Mouse (Mus musculus): ENCODE measurements around the gene Dguok.

Gene Dguok

DNA sequence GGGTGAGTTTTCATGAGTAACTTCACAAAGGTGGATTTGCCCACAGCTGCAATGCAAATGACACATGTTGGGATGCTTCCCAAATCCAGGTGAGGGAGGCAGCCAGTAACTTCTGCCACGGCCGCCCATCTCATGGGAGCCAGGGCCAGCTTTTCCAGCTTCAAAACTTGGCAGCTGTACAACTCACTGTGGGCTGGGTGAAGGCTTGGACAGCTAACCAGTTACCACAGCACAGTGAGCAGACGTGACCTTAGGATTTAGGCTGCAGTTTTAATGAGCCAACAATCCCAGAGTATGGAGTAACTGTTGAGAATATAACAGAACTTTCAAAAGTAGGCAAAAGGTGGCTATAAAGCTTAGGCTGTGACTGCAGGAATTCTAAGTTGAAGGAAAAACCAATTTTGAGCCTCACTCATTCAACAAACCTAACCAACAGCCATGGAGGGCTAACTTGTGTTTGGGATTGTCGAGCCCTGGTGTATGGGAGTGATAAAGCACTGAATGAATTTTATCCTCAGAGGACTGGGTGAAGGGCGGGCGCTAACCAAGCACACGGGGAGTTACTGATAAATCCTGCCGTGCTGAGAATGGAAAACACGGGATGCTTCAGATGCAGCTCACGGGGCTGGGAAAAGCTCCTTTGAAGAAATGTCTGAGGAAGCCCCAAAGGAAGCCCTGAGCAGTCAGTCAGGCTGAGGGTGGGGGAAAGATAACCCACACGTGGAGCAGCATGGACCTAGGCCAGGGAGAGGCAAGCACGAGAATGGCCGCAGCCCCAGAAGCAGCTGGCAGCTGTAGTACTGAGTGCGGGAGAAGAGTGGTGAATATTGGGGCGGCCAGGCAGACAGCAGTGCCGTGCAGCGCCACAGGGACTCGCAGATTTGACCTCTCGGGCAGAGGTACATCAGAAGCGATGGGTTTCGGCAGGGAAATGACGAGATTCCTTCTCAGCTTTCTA, 9.7 kb downstream of the Dguok start:
- peak; percentile 77 for DNase-seq

DNA sequence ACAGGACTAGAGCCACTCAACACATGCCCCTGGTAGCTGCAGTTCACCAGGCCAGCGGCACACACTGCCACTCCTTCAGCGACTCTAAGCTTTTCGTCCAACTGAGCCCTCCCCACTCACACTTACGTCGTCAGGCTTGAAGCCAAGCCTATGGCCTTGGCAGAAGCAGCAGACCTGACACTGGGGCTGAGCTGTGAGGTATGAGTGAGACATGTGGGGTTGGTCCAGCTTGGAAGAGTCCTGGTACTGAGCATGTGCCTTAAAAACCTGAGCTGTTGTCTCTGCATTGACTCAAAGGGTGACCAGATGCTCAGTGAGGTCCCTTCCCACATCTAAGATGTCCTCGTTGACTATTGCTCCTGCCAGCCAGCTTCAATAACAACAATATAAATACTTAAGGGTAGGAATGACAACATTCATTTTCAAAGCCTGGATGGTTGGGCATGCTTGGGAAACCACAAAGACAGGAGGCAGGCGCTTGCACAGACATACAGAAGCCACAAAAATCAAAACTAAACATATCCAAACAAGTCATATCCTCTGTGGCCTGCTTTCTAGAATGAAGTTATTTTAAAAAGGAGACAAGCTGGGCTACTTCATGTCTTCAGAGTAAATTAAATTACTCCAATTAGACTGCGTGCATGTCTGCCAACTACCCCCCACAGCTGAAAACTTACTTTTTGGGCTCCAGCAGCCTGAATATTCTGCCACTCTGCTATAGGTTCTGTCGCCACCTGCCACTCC, 10.6 kb downstream of the Dguok start:
- DNase-seq = no peak

DNA sequence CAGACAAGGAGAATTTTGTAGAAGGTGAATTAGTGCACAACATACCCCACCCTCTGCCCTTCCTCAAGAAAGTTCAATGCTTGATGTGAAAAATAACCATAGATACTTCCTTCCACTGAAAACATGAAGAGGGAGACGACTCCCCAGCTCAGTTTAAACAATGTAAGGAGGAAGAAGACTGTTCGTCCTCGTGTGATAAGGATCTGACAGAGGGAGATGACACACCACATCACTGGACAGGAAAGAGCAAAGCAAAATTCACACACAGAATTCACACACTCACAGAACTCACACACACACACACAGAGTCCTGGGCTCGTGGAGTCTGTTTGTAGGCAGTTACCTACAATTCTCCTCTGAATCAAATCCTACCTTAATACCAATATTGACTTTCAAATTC, 16.1 kb downstream of the Dguok start:
- DNase-seq = no peak

DNA sequence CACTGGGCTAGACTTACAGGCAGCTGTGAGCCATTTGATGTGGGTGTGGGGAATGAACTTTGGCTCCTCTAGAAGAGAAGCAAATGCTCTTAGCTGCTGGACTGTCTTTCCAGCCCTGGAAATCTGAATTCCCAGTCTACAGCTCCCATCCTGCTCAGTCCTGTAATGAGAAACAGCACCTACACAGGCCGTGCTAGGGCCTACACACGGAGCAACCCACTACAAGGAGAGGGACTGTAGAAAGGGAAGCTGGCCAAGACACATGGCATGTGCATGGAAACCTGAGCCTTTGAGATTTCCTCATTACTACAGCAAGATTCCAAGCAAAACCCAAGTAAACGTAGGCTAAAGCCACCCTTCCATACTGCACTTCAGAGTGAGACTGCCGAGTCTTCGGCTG, 18.6 kb downstream of the Dguok start:
- no peak for DNase-seq

DNA sequence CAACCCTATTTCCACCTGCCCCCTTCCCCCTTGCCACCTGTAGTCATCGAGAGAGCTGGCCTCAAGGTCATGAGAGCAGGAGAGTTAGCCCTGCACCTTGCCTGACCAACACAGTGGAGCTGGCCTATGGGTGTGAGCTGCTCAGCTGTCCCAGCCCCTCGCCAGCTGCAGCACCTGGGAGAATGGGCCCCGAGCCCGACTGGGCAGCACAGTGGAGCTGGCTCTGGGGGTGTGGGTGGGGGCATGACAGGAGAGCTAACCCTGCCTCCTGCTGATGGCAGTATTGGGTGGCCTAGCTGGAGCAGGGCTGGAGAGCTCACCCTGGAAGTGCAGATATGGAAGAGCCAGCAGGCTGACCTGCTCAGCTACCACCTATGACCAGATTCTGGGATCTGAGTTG, 19.5 kb downstream of the Dguok start:
- DNase-seq = no peak

DNA sequence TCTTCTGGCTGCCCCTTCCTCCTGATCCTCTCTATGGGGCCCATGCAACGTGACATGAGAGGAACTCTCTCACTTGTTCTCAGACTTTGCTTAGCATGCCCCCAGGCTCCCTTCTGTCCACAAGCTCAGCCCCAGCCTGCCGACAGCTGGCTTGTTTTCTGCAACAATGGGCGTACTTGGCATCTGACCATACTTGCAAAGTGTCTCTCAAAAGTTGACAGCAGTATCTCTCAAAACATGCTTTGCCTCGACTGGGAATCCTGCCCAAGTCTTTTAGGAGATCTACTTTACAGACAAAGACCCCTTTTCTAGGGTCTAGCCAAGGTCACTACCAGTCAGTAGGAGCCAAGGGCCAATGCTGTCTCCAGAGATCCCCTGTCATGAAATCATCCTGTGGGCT, 20.9 kb downstream of the Dguok start:
- peak; percentile 28 for DNase-seq

DNA sequence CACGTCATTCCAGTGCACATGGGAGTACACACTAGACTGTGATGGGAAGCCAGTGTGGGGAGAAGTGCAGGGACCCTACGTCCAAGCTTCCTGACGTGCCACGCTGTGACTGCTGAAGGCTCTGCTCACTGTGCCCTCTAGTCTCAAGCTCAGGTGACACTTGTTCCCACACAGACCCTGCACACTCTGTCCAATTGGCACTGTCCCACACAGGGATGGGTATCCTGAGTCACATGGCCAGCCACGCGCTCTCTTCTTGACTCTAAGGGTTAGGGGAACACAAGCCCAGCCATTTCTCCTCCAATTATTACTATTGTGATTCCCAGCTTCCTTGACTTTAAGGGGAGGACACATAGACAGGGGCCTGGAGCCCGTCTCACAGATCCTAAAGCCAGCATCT, 23.0 kb downstream of the Dguok start:
- DNase-seq = no peak

DNA sequence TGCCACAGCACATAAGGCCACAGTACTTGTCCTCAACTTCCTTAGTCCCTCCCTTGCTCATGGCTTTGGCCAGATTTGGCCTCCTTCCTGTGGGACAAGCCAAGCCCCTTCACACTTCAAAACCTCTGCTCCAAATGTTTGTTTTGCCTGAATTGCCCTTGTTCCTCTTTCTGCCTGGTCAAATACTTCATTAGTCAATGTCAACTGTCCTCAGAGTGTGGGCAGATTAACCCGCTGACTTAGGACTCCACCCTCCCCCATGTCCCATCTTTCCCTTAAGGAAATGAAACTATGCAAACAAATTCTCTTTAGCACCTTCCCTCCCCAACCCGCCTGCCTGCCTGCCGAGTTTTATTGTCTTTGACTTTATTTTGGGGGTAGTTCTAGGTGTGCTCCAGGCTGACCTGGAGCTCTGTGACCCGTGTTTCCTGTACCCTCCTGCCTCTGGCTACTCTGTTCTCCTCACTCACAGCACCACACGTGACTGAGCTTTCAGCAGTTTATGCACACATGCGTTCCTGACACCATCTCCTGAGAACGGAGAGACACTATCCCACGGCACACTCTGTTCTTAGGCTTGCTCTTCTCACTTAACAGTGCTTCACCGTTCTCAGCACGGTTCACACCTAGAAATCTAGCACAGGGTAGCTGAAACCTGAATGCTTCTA, 24.2 kb downstream of the Dguok start:
- peak; percentile 52 for DNase-seq

DNA sequence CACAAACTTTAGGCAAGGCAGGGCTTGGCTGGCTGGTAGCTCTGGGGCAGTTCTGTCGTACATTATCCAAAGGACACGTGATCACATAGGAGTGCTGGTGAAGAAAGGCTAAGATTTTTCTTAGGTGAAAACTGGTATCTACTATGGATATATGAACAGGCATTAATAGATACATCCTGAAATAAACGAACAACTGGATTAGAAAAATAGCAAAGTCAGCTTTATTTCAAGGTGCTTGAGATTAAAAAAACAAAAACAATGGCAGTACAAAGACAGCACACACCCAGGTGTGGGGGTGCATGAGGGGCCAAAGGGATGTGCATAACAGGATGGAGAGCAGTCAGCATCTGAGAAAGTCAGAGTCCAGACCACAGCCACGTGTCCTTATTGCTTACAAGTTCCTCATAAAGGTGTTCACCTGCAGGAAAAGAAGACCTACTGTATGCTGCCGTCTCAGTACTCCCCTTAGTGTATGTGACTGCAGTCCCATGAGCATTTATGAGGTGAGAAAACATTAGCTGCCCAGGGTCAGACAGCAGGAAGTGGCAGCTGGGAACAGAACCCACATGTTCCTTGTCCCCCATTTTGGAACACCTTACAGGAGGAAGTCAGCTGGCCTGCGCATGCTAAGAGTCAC, 26.6 kb downstream of the Dguok start:
- no peak for DNase-seq

DNA sequence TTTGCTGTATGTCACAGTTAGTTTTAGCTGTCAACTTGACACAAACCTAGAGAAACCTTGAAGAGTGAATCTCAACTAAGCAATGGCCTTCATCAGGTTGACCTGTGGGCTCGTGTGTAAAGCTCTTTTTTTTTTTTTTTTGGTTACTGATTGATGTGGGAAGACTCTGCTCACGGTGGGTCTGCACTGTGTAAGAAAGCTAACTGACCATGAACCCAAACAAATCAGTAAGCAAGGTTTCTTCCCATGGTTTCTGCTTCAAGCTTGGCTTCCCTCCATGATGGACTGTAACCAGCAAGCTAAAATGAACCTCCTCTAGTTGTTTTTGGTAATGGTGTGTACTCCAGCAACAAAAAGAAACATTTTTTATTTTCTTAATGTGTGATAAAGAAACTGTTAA, 27.6 kb downstream of the Dguok start:
- DNase-seq = no peak

DNA sequence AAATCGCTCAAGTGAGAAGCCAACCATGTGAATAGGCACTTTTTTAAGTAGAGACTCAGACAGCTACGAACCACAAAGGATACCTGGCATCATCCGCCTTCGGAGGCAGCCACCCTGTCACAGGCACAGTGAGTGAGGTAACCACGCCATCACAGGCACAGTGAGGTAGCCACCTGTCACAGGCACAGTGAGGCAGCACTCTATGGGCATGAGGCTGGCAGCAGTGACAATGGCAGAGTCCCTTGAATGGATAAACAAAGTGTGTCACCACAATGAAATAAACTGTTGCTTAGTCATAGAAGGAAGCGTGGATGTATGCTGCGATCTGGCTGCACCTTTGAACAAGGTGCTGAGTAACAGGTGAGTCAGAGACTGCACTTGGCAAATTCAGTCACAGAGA, 28.1 kb downstream of the Dguok start:
- no peak for DNase-seq

DNA sequence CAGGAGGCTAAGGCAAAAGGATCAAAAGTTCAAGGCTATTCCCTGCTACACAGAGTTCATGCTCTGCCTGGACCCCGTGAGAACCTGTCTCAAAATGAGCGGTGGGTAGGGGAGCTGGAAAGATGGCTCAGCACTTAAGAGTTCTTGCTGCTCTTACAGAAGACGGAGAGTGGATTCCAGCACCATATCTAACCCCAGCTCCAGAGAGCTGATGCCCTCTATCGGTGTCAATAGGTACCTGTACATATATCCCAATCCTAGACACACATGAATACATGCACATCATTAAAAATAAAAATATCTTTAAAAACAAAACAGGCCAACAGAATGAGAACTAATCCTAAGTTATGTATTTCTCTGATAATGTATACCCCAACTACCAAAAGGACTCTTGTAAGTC, 28.6 kb downstream of the Dguok start:
- DNase-seq = no peak

DNA sequence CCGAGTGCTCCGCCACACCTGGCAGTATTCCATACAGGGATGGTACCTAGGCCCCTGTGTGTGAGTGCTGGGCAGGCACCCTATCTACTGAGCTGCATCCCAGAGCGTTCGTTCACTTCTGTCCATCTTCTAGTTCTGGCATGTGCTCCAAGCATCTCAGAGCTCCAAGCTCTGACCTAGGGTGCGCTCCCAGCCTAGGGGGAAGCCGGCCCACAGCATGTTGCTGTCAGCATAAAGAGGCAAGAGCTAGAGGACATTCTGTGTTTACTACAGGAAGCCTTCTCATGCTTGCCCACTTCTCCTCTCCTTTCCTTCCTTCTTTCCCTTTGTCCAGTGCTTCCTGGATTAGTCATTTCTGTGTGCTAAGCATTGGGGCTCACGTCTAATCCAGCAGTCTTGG, 31.3 kb downstream of the Dguok start:
- DNase-seq = no peak

DNA sequence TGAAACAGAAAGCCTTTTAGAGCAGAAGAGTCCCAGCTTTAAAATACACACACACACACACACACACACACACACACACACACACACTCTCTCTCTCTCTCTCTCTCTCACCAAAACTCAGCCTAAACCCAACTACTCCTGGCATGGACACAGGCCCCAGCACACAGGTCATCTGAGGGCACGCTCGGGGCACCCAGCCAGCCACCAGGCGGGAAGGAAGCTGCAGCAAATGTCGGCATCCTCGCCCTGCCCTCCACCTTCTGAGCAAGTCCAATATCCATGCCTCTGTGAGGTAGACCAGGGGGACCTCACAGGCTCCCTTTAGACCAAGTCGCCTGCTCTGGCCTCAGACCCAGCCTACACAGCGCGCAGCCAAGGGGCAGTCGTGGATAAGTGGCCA, 33.5 kb downstream of the Dguok start:
- peak; percentile 82 for DNase-seq

DNA sequence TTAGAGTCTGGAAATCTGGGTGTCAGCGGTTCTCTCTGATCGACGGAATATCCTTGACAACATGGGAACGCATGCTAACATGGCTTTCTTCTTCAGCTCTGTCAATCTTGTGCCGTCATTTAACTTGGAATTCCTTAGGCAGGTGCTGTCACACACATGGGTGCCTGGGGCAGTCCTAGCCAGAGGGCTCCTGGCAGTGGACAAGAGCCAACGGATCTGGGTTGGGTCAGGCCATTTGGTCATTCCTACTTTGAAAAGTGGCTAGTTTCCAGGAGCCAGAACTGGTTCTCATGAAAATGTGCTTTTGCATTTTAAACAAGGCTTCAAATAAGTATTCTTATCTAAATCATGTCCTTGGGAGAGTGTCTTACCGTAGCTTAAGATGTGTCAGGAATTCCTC, 35.0 kb downstream of the Dguok start:
- DNase-seq = no peak

DNA sequence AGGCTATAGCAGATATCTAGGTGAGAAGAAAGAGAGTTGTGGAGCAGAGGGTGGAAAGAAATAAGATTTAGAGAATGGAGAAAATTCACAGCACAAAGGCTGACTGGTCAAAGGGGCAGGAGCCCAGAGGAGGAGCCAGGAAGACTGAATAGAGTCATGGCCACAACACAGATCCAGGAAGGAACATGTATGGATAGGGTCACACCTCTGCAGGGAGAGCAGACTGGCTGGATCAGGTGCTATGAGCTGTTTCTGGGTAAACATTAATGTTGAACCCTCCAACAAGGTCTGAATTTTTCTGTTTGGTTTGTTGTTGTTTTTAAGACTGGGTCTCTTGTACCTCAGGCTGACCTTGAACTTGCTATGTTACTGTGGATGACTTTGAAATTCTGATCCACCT, 42.8 kb downstream of the Dguok start:
- no peak for DNase-seq

DNA sequence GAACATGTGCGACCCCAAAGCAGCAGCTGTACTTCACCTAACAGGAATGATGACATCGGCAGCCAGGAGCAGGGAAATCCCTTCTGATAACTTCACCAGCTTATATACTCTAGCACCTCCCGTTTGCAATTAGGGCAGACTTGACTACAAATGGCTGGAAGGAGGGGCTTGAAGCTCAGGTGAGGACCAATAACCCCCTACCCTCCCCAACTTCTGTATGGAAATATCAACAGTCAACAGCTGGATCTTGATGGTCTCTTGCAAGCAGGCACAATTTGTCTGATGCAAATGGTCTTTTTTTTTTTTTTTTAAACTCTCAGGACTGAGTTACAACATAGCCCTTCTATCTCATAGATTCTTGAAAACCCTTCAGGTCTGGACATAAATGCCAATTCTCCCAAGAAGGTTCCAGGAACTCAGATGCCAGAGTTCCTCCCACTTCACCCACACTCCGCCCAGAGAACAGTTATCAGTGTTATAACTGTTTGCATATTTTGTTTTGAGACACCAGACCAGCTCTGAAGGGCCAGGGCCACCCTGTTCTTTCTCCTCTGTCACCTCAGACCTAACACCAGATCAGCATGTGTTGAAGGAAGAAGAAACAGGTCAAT, 47.6 kb downstream of the Dguok start, which contains the start of gene Tet3:
Gene Tet3, minus strand, starts transcription at position 51 of the 611 bp plus-strand sequence.
- no peak for DNase-seq

DNA sequence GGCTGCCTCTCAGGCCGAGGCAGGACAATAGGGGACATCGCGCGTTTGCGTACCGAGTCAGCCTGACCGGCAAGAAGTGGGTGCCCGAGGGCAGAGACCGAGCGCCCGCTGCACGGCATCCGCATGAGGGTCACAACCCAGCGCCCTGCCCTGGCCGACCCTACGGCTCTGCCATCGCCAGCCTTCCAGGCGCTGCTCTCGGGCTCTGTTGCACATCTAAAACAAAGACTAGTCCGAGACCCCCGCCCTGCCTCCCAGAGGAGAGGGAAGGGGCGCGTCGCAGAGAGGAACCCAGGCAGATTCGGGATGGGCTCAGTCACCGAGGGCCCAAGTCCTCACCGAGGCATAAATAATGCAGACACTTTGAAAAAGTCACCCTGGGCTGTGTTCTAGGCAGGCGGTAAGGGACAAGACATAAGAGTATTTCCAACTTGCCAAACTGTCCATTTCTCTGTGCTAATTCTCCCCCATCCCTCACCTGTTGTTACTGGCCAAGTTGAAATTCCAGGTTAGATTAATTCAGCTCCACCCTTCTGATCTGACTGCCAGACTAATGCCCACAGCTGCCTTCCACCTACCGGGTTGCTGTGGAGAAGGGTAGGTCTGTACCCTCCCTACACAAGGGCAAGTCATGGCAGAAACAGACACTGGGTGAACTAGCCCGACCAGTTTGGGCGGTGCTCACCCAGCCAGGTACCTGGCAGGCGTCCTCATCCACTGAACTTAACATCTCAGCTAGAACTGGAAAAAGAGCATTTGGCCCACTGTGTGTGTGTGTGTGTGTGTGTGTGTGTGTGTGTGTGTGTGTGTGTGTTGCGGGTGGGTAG, 49.6 kb downstream of the Dguok start:
- DNase-seq = peak; percentile 82

DNA sequence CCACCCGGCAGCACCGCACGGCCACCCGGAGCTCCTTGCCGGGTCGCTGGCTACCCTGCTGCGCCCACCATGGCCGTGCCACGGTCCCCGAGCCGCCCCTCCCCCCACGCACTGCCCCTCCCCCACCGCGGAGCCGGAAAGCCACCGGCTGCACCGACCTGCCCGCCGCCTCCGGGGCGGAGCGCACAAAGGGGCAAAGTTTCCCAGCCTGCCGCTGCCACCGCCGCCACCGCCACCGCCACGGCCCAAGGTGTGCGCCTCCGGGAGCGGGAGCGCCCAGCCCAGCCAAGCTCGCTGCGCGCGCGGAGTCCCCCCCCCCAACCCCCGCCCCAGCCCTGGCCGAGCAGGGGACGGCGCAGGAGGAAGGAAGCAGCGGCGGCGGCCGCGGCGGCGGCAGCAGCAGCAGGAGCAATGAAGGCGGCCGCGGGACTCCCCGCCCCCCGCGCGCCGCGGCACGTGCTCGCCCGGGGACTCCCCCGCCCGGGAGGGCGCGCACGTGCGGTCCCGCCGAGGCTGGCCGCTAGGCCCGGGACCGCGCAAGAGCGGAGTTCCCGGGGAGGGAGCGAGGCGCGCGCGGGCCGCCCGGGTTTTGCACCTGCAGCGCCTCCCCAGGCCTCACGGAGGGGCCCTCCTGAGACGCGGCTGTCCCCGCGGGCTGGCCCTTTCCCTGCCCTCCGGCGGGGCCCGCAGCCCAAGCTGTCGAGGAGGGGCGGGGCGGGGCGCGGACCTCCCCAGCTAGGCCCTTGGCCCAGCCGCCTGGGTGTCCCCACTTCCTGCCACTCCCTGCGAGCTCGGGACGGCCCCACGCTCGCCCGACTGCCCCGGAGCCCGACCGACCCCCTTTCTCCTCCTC, 50.4 kb downstream of the Dguok start:
- peak; percentile 87 for DNase-seq

DNA sequence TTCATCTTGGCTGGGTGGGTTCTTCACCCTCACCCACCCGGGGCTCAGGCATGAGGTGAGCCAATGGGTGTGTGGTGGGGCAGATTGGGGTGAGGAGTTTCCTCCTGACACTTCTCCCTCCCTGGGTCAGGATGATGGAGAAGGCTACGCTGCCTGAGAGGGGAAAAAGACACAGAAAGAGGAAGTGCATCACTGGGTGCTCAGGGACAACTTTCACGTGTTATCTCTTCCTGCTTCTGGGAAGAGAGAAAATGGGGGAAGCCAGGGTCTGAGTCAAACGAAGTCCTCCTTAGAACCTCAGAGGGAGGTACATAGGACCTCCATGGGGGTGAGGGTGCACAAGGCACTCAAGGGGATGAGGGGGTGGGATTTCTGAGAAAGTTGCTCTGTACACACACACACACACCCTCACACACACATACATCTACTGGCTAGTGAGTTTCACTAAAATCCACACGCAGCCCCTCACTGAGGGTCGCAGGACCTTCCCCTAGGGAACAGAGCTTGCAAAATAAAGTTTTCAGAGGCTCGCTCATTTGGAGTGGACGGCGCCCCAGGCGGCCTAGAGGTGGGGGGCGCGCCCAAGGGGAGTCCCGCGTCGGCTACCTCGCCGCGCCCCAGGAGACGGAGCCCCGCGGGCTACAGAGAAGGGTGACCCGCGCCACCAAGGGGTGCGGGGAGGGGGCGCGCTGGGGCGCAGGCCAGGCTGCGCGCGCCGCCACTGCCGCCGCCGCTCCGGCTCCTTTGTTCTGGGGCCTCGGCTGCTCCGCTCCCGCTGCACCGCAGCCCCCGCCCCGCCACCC, 51.2 kb downstream of the Dguok start:
- DNase-seq = no peak

Data from kidney, postnatal 14 days (tissue).